Mouse (Mus musculus) gastrocnemius, postnatal 36 days (tissue): ENCODE results near the gene Plrg1. TPM values are rescaled to one million over a fixed set of nuclear protein-coding genes. Genes with fewer than 3 reads are reported as not detected.
A peak's percentile ranks its signal among the peaks of the same experiment; 100 is the strongest.

Source experiments
- DNase-seq, 2 experiments: peaks; one replicate each; pipeline ENCODE4 v3.0.0; 2022
- intact Hi-C: fragments of 180-260 bp; cut with DNase I; formaldehyde crosslinking; loops from one replicate; pipeline ENCODE4 v1.15.1; 2025
- long read RNA-seq, 2 experiments: library from polyadenylated mRNA; stranded (forward); transcript quantifications; one replicate each; pipeline ENCODE4 v2.0.0; 2021
- total RNA-seq, 2 experiments: library from RNA; stranded (reverse); gene quantifications; 2 replicates each; pipeline ENCODE4 v1.2.3; 2021

Plrg1 gene
- 10 to 100 TPM; 20.6 to 22.5 TPM for total RNA-seq
- long read RNA-seq, experiment 1, transcript Plrg1-204 (15 exons, 1,851 nt): major isoform, 9 of 12 reads
- long read RNA-seq, experiment 1, partial matches to known transcripts: 3 of 12 reads
- long read RNA-seq, experiment 1, other reads (novel, unspliced or antisense): 0 of 12 reads
- long read RNA-seq, experiment 2, transcript Plrg1-204 (15 exons, 1,851 nt): major isoform, 21 of 28 reads
- long read RNA-seq, experiment 2, partial matches to known transcripts: 6 of 28 reads
- long read RNA-seq, experiment 2, other reads (novel, unspliced or antisense): 1 of 28 reads

- intact Hi-C loops: loop anchor here (10.0 kb wide), 1 partner anchor 691 kb away; no protein-coding TSS in a partner anchor
- peak; percentile 98 to 99 for DNase-seq
These were observed at the start of gene Plrg1 for GRCm38 (mm10) chr3:83055281-83056038. Gene Plrg1 (plus strand): TSS chr3:83055522.

DNA sequence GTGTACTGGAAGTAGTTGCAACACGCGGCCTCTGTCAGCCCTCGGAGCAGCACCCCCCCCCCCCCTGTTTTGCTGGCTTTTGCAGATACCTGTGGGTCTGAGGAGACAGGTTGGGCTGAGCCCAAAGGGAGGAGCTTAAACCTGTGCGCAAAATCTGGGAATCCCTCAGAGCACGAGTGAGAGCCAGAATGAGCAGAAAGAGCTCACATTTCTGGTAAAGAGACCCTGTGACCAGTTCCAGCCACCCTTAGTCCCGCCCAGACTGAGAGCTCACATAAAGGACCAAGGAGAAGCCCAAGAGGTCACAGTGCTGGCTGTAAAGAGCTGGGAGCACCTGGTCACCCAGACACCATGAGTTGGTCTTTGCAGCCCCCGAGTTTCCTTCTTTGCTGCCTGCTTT, 47.8 kb upstream of the Plrg1 start, which contains the start of gene Fgg:
Gene Fgg, plus strand, starts transcription at position 168 of the 400 bp plus-strand sequence.
- intact Hi-C loops: no loop called here

DNA sequence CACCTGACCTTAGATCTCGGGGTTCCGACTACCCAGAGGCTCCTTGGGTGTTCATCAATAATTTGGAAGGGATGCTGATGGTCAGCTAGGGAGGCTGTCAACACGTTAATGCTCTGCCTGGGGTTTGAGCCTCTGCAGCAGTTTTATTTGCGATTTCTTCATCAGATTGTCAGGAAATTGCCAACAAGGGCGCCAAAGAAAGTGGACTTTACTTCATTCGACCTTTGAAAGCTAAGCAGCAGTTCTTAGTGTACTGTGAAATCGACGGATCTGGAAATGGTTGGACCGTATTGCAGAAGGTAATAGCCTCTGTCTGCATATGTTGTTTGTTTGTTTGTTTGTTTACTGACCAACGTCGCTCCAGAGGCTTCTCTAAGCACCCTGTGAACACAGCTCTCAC, 45.0 kb upstream of the Plrg1 start:
- DNase-seq: no peak
- intact Hi-C loops: no loop called here

More for the DNA sequence above, 47.8 kb upstream of the Plrg1 start, which contains the start of gene Fgg:
- no peak for DNase-seq

DNA sequence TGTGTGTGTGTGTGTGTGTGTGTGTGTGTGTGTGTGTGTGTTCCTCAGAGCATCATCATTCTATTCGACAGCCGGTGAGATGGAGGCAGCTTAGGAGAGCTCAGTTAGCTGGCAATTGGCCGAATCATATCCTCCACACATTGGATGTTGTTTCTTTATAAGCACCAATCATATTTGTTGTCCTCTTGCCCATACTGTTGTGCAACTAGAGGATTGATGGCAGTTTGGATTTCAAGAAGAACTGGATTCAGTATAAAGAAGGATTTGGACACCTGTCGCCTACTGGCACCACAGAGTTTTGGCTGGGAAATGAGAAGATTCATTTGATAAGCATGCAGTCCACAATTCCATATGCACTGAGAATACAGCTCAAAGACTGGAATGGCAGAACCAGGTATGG, 44.2 kb upstream of the Plrg1 start:
- intact Hi-C loops: no loop called here

DNA sequence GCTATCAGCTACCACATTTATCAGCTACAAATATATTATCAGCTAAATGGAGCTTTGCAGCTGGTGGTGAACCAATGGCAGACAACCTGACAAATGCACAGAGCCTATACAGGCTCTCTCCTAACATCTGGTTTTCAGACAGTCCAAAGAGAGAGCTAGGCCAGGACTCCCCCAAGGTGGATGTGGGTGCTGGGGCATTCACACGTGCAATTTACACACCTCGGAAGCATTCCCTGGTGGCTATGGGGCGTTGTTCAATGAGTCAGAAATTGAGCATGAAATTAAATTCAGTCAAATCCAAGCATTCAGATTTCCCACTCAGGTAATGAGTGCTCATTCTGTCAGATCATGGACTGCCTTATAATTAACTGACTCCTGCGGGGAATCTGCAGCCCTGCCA, 43.8 kb upstream of the Plrg1 start:
- intact Hi-C loops: no loop called here
- DNase-seq: no peak

More for the DNA sequence above, 44.2 kb upstream of the Plrg1 start:
- no peak for DNase-seq

DNA sequence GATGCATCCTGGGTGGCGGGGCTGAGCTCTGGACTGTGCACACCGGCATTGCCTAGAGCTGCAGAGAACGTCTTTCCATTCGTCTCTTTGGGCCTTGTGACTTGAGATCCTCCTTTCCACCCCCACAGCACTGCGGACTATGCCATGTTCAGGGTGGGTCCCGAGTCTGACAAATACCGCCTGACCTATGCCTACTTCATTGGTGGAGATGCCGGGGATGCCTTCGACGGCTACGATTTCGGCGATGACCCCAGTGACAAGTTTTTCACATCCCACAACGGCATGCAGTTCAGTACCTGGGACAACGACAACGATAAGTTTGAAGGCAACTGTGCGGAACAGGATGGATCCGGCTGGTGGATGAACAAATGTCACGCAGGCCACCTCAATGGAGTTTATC, 42.7 kb upstream of the Plrg1 start:
- intact Hi-C loops: no loop called here
- no peak for DNase-seq

- intact Hi-C loops: no loop called here
- DNase-seq: no peak
These were observed 41.4 kb upstream of the Plrg1 start for GRCm38 (mm10) chr3:83013951-83014350.

- DNase-seq: no peak
- intact Hi-C loops: no loop called here
These were observed 39.1 kb upstream of the Plrg1 start for GRCm38 (mm10) chr3:83016236-83016635.

DNA sequence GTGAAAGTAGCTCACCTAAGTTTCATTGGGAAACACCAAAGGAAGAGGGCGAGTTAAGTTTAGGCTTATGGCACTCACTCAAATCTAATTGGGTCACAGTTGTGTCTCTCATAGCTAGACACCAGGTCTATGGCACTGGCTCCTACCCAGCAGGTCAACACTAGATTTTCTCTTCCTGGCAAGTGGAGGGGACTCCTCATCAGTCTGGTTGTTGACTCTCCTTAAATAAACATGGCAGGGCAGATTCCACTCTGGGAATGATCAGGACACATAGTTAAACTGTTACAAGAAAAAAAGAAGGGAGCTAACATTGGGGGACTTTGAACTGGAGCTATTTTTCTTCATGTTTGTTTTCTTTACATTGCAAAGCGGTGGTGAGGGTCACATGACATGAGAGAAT, 34.9 kb upstream of the Plrg1 start:
- DNase-seq: no peak
- intact Hi-C loops: no loop called here

GRCm38 (mm10) chr3:83021176-83021575, 34.1 kb upstream of the Plrg1 start:
- no peak for DNase-seq
- intact Hi-C loops: no loop called here

DNA sequence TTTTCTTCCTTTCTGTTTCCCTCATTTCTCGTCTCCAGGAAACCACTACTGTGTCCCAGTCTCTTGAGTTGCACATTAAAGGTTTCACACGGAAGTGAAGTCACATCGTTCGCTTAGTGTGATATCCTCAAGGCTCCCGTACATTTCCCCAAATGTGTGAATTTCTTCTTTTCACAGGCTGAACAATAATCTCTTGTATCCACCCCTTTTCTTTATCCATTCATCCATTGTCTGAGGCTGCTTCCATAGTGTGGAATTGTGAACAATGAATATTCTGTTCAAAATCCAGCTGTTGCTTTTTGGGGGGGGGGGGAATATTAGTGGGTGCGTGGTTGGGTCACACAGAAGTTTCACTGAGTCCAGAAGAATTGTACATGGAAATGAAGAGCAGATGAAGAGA, 30.3 kb upstream of the Plrg1 start:
- intact Hi-C loops: no loop called here
- no peak for DNase-seq

- no peak for DNase-seq
- intact Hi-C loops: no loop called here
These were observed 29.6 kb upstream of the Plrg1 start, which contains the start of gene Fga for GRCm38 (mm10) chr3:83025475-83026301. Gene Fga (plus strand): TSS chr3:83026076.

DNA sequence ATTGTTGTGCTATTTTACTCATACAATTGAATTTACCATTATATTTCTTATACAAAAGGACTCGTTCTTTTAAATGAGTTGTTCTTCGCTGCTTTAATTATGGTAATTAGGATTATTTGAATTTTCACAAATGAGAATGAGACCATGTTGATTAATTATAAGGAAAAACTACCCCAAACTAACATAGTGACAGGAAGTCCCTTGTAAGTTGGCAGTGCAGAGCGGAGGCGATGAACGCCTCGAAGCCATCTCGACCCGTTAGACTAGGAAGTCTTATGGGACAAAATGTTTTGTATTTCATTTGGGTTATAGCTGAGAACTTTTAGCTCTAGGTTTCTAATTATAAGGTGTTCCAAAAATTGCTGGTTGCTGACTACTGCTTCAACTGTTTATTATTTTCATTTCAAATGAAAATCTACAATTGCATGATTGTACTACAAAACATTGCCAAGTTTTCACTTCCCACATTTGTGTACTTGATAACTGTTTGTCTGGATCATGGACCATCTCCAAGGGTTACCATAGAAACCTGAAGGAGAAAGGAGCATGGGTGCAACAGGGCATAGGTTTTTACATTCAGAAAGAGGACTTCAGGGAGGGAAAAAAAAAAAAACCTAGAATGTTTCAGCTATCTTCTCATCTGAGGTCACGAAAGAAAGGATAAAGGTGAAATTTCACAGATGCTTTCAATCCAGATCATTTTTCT, 27.6 kb upstream of the Plrg1 start:
- intact Hi-C loops: no loop called here
- DNase-seq: no peak

DNA sequence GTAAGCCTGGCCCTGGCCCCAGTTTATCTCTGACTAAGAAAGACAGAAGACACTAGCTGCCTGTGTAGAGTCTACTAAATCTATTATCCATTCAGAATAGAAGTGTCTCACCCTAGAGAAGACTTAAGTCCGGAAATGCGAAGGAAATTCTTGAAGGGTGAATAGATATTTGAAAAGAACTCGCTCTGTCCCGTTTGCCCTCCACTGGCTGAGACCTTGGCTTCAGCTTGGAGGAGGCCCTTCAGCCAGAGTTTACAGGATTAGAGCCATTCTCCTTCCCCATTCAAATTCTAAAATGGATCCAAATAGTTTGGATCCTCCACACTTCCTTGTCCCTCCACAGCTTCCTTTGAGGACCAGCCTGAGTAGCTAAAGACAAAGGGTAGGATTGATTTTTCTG, 25.0 kb upstream of the Plrg1 start:
- DNase-seq: no peak
- intact Hi-C loops: no loop called here

DNA sequence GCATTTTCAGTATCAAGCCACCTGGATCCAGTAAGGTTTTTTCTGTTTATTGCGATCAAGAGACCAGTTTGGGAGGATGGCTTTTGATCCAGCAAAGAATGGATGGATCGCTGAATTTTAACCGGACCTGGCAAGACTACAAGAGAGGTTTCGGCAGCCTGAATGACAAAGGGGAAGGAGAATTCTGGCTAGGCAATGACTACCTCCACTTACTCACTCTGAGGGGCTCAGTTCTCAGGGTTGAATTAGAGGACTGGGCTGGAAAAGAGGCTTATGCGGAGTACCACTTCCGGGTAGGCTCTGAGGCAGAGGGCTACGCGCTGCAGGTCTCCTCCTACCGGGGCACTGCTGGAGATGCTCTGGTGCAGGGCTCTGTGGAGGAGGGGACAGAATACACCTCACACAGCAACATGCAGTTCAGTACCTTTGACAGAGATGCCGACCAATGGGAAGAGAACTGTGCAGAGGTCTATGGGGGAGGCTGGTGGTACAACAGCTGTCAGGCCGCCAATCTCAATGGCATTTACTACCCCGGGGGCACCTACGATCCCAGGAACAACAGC, 22.5 kb upstream of the Plrg1 start:
- DNase-seq: no peak
- intact Hi-C loops: no loop called here

DNA sequence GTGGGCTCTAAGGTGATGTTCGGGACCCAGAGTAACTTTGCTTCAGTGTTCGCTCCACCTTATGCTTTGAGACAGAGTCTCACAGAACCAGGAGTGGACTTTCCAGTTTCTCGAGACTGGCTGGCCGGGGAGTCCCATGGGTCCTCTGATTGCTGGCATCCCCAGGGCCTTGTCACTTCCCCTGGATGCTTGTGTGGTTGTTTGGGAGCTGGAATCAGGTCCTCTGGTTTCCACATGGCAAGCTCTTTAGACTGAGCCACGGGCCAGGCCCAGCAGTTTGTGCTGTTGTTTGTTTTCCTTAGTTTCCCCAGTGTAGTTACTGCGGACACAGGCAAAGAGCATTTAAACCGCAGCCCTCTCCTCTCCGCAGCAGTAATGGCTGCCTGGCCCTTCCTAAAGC, 21.5 kb upstream of the Plrg1 start:
- DNase-seq: no peak
- intact Hi-C loops: no loop called here

DNA sequence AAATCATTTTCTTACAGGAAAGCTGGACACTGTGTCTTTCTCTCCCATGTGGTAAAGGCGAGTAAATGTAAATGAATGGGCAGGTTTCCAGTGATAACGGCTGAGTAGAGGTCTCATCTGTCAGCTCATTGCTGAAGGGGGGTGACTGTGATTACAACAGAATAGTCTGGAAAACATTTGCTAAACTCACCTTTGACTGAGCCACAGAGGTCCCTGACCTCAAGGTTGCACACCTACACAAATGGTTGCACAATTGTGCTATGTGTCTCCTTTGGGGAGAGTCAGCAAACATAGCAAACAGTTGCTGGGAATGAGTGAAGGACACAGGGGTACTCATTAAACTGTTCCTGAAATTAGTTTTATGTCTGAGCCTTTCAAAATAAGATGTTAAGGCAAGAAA, 16.5 kb upstream of the Plrg1 start:
- DNase-seq: no peak
- intact Hi-C loops: no loop called here

GRCm38 (mm10) chr3:83039666-83040065, 15.7 kb upstream of the Plrg1 start:
- no peak for DNase-seq
- intact Hi-C loops: loop anchor here (10.0 kb wide), 1 partner anchor 165 kb away; the partner anchor contains the start of gene Rbm46

DNA sequence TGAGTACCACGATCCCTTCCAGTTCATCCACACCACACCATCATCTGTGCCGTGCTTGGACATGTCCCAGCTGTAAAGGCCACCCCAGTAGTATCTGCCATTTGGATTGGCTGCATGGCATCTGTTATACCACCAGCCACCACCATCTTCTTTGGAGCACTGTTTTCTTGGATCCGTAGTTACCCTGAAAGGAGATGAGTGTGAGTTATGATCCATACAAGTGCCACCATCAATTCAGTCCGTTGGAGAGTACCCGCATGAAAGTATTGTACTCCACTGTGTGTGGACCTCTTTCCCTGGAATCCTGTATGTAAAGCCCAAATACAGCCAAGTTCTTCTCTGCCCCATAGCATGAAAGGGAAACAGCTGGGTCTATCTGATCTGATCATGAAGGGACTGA, 12.9 kb upstream of the Plrg1 start:
- intact Hi-C loops: loop anchor here (10.0 kb wide), 1 partner anchor 168 kb away; the partner anchor contains the start of gene Rbm46
- DNase-seq: no peak

DNA sequence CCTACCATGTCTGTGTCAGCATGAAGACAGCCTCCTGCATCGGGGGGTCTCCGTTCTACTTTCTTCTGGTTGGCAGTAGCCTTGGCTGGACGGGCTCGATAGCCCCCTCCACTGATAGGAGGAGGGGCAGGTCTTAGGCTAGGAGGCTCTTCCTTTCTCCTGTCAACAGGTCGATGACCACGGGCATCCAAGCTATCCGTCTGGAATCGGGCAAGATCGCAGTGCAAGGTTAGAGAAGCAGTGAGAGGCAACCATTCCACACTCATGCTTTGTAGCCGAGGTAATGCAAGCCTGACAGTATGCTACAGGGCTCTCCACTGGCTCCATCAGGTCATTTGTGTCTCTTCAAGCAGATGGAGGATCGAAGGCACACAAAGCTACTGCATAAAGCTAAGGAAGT, 8.7 kb upstream of the Plrg1 start:
- no peak for DNase-seq
- intact Hi-C loops: loop anchor here (10.0 kb wide), 1 partner anchor 172 kb away; the partner anchor contains the start of gene Rbm46
